In the genomic region with DNA sequence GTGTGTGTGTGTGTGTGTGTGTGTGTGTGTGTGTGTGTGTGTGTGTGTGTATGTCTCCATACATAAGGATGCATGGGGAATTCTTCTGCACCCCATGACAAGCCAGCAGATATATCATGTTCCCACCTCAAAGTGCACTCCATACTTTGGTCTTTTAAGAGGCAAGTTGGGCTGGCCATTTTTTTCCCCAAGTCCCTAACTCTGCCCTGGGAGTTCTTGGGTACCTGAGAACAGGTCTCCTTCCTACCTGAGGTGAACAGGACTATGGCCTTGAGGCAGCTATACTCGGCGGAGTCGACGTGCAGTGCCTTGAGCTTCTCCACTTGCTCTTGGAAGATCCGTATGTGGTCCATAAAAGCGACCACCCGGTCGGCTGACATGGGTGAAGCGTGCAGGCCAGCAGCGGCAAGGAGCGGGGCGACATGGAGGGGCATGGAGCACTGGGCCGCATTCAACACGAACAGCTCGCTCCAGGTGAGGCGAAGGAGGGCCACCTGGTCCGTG, we compare ENCODE assay signal across 8 mouse cellular contexts. TPM values are rescaled to one million over a fixed set of nuclear protein-coding genes. Genes with fewer than 3 reads are reported as not detected.
A peak's percentile ranks its signal among the peaks of the same experiment; 100 is the strongest.
DNase-seq lines count a peak whose midpoint lies in the region; ATAC-seq and TF ChIP-seq lines count a peak whose summit lies in the region.

No protein-coding gene starts in this region.

- TF ChIP-seq POLR2A in liver, adult 2 months (IDR thresholded peaks at IDR 0.05; ENCODE audit: extremely low read depth, insufficient read depth, low read length), result no peak

- DNase-seq in liver, adult 2 months (ENCODE audit: extremely low read depth, low read depth, low spot score), result no peak
- no peak for DNase-seq in liver
- DNase-seq in hindbrain, postnatal 0 days (ENCODE audit: low spot score), result no peak
- DNase-seq in neural tube, embryonic 10.5 days (ENCODE audit: extremely low spot score, low spot score), result peak; percentile 37
- DNase-seq in cerebellum, postnatal 25 days, result no peak
- DNase-seq in kidney, postnatal 25 days, result no peak

- peaks cover 31% of the 10 kb centered on the region for H3K36me3 ChIP-seq in liver, adult 2 months (ENCODE audit: control insufficient read depth, insufficient read depth, low read length)
- H3K36me3 ChIP-seq in embryonic facial prominence, embryonic 13.5 days, result no peaks in the 10 kb centered on the region
- H3K36me3 ChIP-seq in hindbrain, postnatal 0 days (ENCODE audit: insufficient read depth, low read length), result no peaks in the 10 kb centered on the region

- WGBS in liver, adult 2 months, result 36% methylated on average over 17 of the region's 17 CpGs
- 7% methylated on average over 17 of the region's 17 CpGs for whole genome bisulfite sequencing in embryonic facial prominence, embryonic 13.5 days
- 8% methylated on average over 17 of the region's 17 CpGs for WGBS in hindbrain, postnatal 0 days

- H3K9me3 ChIP-seq in embryonic facial prominence, embryonic 13.5 days, result no peaks in the 10 kb centered on the region
- H3K9me3 ChIP-seq in hindbrain, postnatal 0 days (ENCODE audit: low read length), result no peaks in the 10 kb centered on the region

- peak overlapping the region; percentile 82 for H3K4me2 ChIP-seq in embryonic facial prominence, embryonic 13.5 days
- H3K4me2 ChIP-seq in hindbrain, postnatal 0 days (ENCODE audit: low read depth, low read length), result peak overlapping the region; percentile 77

- peaks cover 22% of the 10 kb centered on the region for H3K4me1 ChIP-seq in liver, adult 2 months (ENCODE audit: control insufficient read depth, insufficient read depth, low read length)
- peaks cover 29% of the 10 kb centered on the region for H3K4me1 ChIP-seq in embryonic facial prominence, embryonic 13.5 days
- H3K4me1 ChIP-seq in hindbrain, postnatal 0 days (ENCODE audit: insufficient read depth, low read length), result no peaks in the 10 kb centered on the region

- no peaks in the 10 kb centered on the region for H3K27me3 ChIP-seq in liver, adult 2 months (ENCODE audit: control insufficient read depth, insufficient read depth, low read length)
- H3K27me3 ChIP-seq in embryonic facial prominence, embryonic 13.5 days, result peaks cover 67% of the 10 kb centered on the region
- peaks cover 12% of the 10 kb centered on the region; the same call in 1 of the 2 replicates for H3K27me3 ChIP-seq in hindbrain, postnatal 0 days (ENCODE audit: insufficient read depth, low read length)

- H3K4me3 ChIP-seq in liver, adult 2 months (ENCODE audit: insufficient read depth, low read depth, low read length), result peak overlapping the region; percentile 76
- peak overlapping the region; percentile 71 for H3K4me3 ChIP-seq in embryonic facial prominence, embryonic 13.5 days
- peak overlapping the region; percentile 78 for H3K4me3 ChIP-seq in hindbrain, postnatal 0 days (ENCODE audit: low read length)

- no peak for TF ChIP-seq CTCF in liver, adult 2 months (IDR thresholded peaks at IDR 0.05; ENCODE audit: low read depth, low read length)
- TF ChIP-seq CTCF in hindbrain, postnatal 0 days (IDR thresholded peaks at IDR 0.05; ENCODE audit: low read depth), result no peak

- peaks cover 33% of the 10 kb centered on the region for H3K79me2 ChIP-seq in liver, adult 2 months (ENCODE audit: control insufficient read depth, insufficient read depth, low read length)

- ATAC-seq in embryonic facial prominence, embryonic 13.5 days (ENCODE audit: insufficient number of reproducible peaks, insufficient read depth, low FRiP score, low TSS enrichment, low read depth), result no peak
- no peak for ATAC-seq in hindbrain, postnatal 0 days
- no peak for ATAC-seq in CD4-positive, CD25-positive, alpha-beta regulatory T cell, adult 4 months

- peak overlapping the region; percentile 89 for H3K9ac ChIP-seq in liver, adult 2 months (ENCODE audit: low read depth, low read length)
- peak overlapping the region; percentile 91 for H3K9ac ChIP-seq in embryonic facial prominence, embryonic 13.5 days
- peak overlapping the region; percentile 86 for H3K9ac ChIP-seq in hindbrain, postnatal 0 days (replicated peaks; ENCODE audit: low read length)

- H3K27ac ChIP-seq in liver, adult 2 months (replicated peaks; ENCODE audit: insufficient read depth, low read depth, low read length), result peak overlapping the region; percentile 99
- H3K27ac ChIP-seq in embryonic facial prominence, embryonic 13.5 days, result peak overlapping the region; percentile 97
- H3K27ac ChIP-seq in hindbrain, postnatal 0 days, result peak overlapping the region; percentile 96

RNA-seq across cellular contexts. Expression of a gene that starts 9.0 kb away (rescaled TPM):
- 14.5 and 16.1 TPM in 2 replicates for total RNA-seq in liver, adult 2 months (2014; rRNA removed)
- polyA plus RNA-seq in liver, adult 2 months (2012; rRNA removed), result 64.2 and 84.0 TPM in 2 replicates
- 36.0 and 42.9 TPM in 2 replicates for polyA plus RNA-seq in embryonic facial prominence, embryonic 13.5 days (2015; fragmentation: Nextera tagmentation; extraction: Ambion mirVana)
- 33.2 and 43.1 TPM in 2 replicates for total RNA-seq in hindbrain, postnatal 0 days (2014; rRNA removed)
- 74.2 and 75.4 TPM in 2 replicates for polyA plus RNA-seq in hindbrain, postnatal 0 days (2015; fragmentation: Nextera tagmentation; extraction: Ambion mirVana)
- polyA plus RNA-seq in CD4-positive, CD25-positive, alpha-beta regulatory T cell, adult 4 months (2017; shearing (Covaris generic)), result not detected

Comparison
In these comparisons a context has a peak if more than half of its experiments do, and no peak if none do; other contexts are left out.
1. RNA of a gene that starts 9.0 kb away (polyA plus RNA-seq): 64.2 to 84.0 TPM in liver, adult 2 months, 74.2 to 75.4 TPM in hindbrain, postnatal 0 days and 36.0 to 42.9 TPM in embryonic facial prominence, embryonic 13.5 days; not detected in CD4-positive, CD25-positive, alpha-beta regulatory T cell, adult 4 months; every median in the first group is over 10 times any median in the second.
2. Peak in every context shown above with its lines, with median percentiles within 50 percentile points of each other: H3K27ac ChIP-seq, H3K4me3 ChIP-seq and H3K9ac ChIP-seq.